Comparison of ENCODE assay signal across 12 mouse cellular contexts in genomic region chrX:94420210-94420609, GRCm38 (mm10). TPM values are rescaled to one million over a fixed set of nuclear protein-coding genes. Genes with fewer than 3 reads are reported as not detected.
DNase-seq lines count a peak whose midpoint lies in the region; ATAC-seq and TF ChIP-seq lines count a peak whose summit lies in the region.
"Had no signal": no experiment of that assay in that cellular context is flagged by ENCODE, and none has a peak within 500 bp of the region (broad histone marks: within the 10 kb centered on the region; RNA-seq: fewer than 3 reads in every experiment).

No protein-coding gene starts in this region.

- no peaks in the 10 kb centered on the region for H3K36me3 ChIP-seq in kidney, postnatal 0 days (ENCODE audit: insufficient read depth, low read length)
- H3K36me3 ChIP-seq: neural tube, embryonic 12.5 days had no signal

- no peaks in the 10 kb centered on the region for H3K9me3 ChIP-seq in kidney, postnatal 0 days (replicated peaks; ENCODE audit: low read length)
- H3K9me3 ChIP-seq: forebrain, embryonic 12.5 days; limb, embryonic 13.5 days; neural tube, embryonic 12.5 days had no signal

- no peaks in the 10 kb centered on the region for H3K4me1 ChIP-seq in kidney, postnatal 0 days (replicated peaks; ENCODE audit: insufficient read depth, low read length)
- H3K4me1 ChIP-seq: forebrain, embryonic 12.5 days; limb, embryonic 13.5 days; neural tube, embryonic 12.5 days had no signal

- H3K9ac ChIP-seq in kidney, postnatal 0 days (ENCODE audit: low read depth, low read length), result no peak overlapping the region
- H3K9ac ChIP-seq: forebrain, embryonic 12.5 days; limb, embryonic 13.5 days; neural tube, embryonic 12.5 days had no signal

- H3K27ac ChIP-seq in kidney, postnatal 0 days, result no peak overlapping the region
- H3K27ac ChIP-seq: forebrain, embryonic 12.5 days; limb, embryonic 13.5 days; neural tube, embryonic 12.5 days had no signal

- H3K4me3 ChIP-seq in kidney, postnatal 0 days (replicated peaks; ENCODE audit: low read depth, low read length), result no peak overlapping the region
- H3K4me3 ChIP-seq: forebrain, embryonic 12.5 days; limb, embryonic 13.5 days; neural tube, embryonic 12.5 days had no signal

- no peak overlapping the region for H3K4me2 ChIP-seq in kidney, postnatal 0 days (ENCODE audit: low read length)
- H3K4me2 ChIP-seq: forebrain, embryonic 12.5 days; limb, embryonic 13.5 days; neural tube, embryonic 12.5 days had no signal

- H3K27me3 ChIP-seq in kidney, postnatal 0 days (ENCODE audit: insufficient read depth, low read length), result no peaks in the 10 kb centered on the region
- H3K27me3 ChIP-seq: neural tube, embryonic 12.5 days had no signal

- 92% methylated on average over 2 of the region's 2 CpGs for WGBS in kidney, postnatal 0 days

- ATAC-seq in kidney, postnatal 0 days (replicated peaks; ENCODE audit: low FRiP score, low read depth), result no peak

- peak; percentile 51 for TF ChIP-seq CTCF in kidney, postnatal 0 days (IDR thresholded peaks at IDR 0.05; ENCODE audit: low read depth)

- DNase-seq in kidney, postnatal 0 days (ENCODE audit: low spot score), result peak; percentile 9
- DNase-seq in kidney, postnatal 36 days, result no peak
- peak; percentile 6 for DNase-seq in thymus, postnatal 4 days
- no peak for DNase-seq in thymus, postnatal 10 days (ENCODE audit: low spot score in 2 of 2)
- DNase-seq in c-Kit-positive CD71-negative TER-119-negative erythroid progenitor cells, embryonic 14.5 days (ENCODE audit: low read depth), result peak; percentile 7
- no peak for DNase-seq in urinary bladder, postnatal 10 days (ENCODE audit: low spot score)
- no peak for DNase-seq in natural killer cell, adult 2 months (ENCODE audit: low spot score in 2 of 2)
- DNase-seq: heart, adult 18-20 months; kidney, postnatal 25 days had no signal

RNA-seq across cellular contexts. Expression of gene Apoo, which starts 53.3 kb away (rescaled TPM):
- 170 and 171 TPM in 2 replicates for polyA plus RNA-seq in kidney, postnatal 0 days (2015; fragmentation: Nextera tagmentation; extraction: Ambion mirVana)

RNA-seq across cellular contexts. Expression of gene Fam90a1b, which starts 53.6 kb away (rescaled TPM):
- polyA plus RNA-seq in kidney, postnatal 0 days (2015; fragmentation: Nextera tagmentation; extraction: Ambion mirVana), result 0.09 TPM in 1 of 2 replicates, not detected in the other
- polyA plus RNA-seq: neural tube, embryonic 12.5 days had no signal

Comparison
In these comparisons a context has a peak if more than half of its experiments do, and no peak if none do; other contexts are left out.
1. DNase-seq: peak in kidney, postnatal 0 days (single experiment), thymus, postnatal 4 days (single experiment) and c-Kit-positive CD71-negative TER-119-negative erythroid progenitor cells, embryonic 14.5 days (single experiment); none in kidney, postnatal 36 days (0 of 2), thymus, postnatal 10 days (0 of 2), urinary bladder, postnatal 10 days (single experiment) and natural killer cell, adult 2 months (0 of 2).